10 mouse cellular contexts compared by ENCODE assay signal in genomic region chr7:98391351-98391936, GRCm38 (mm10). TPM values are rescaled to one million over a fixed set of nuclear protein-coding genes. Genes with fewer than 3 reads are reported as not detected.
DNase-seq lines count a peak whose midpoint lies in the region; ATAC-seq and TF ChIP-seq lines count a peak whose summit lies in the region.
"Had no signal": no experiment of that assay in that cellular context is flagged by ENCODE, and none has a peak within 500 bp of the region (broad histone marks: within the 10 kb centered on the region; RNA-seq: fewer than 3 reads in every experiment).

No protein-coding gene starts in this region.

- 0 out of 2 replicates have a peak, but pooled peaks cover 7% of the 10 kb centered on the region for H3K4me1 ChIP-seq in heart, embryonic 12.5 days (replicated peaks)
- H3K4me1 ChIP-seq in forebrain, postnatal 0 days (ENCODE audit: insufficient read depth), result peaks cover 12% of the 10 kb centered on the region
- no peaks in the 10 kb centered on the region for H3K4me1 ChIP-seq in cerebellum, adult 2 months (ENCODE audit: control insufficient read depth, insufficient read depth, low read length)
- H3K4me1 ChIP-seq: liver, embryonic 12.5 days had no signal

- WGBS in heart, embryonic 12.5 days, result 67% methylated on average over 7 of the region's 7 CpGs
- 40% methylated on average over 7 of the region's 7 CpGs for WGBS in forebrain, postnatal 0 days
- WGBS in cerebellum, adult 2 months, result 42% methylated on average over 7 of the region's 7 CpGs

- H3K9me3 ChIP-seq in heart, embryonic 12.5 days (replicated peaks), result no peaks in the 10 kb centered on the region
- no peaks in the 10 kb centered on the region for H3K9me3 ChIP-seq in forebrain, postnatal 0 days (ENCODE audit: low read length)
- H3K9me3 ChIP-seq: liver, embryonic 12.5 days had no signal

- no peak for TF ChIP-seq CTCF in forebrain, postnatal 0 days (IDR thresholded peaks at IDR 0.05; ENCODE audit: low read depth)
- no peak for TF ChIP-seq CTCF in cerebellum, adult 2 months (IDR thresholded peaks at IDR 0.05; ENCODE audit: borderline replicate concordance, insufficient read depth, low read depth, low read length)

- H3K36me3 ChIP-seq in heart, embryonic 12.5 days, result no peaks in the 10 kb centered on the region
- no peaks in the 10 kb centered on the region for H3K36me3 ChIP-seq in forebrain, postnatal 0 days (ENCODE audit: insufficient read depth)
- H3K36me3 ChIP-seq: liver, embryonic 12.5 days had no signal

- H3K4me3 ChIP-seq in heart, embryonic 12.5 days, result no peak overlapping the region
- no peak overlapping the region for H3K4me3 ChIP-seq in forebrain, postnatal 0 days (ENCODE audit: low read depth, low read length)
- no peak overlapping the region for H3K4me3 ChIP-seq in cerebellum, adult 2 months (replicated peaks; ENCODE audit: insufficient read depth, low read depth, low read length)
- H3K4me3 ChIP-seq: liver, embryonic 12.5 days had no signal

- intact Hi-C loops in left cerebral cortex, postnatal 4 days (cut with DNase I), result no loop called here

- H3K27ac ChIP-seq in heart, embryonic 12.5 days (ENCODE audit: poor library complexity, severe bottlenecking), result no peak overlapping the region
- H3K27ac ChIP-seq in forebrain, postnatal 0 days (ENCODE audit: low read depth, low read length), result 0 out of 2 replicates have a peak overlapping the region, but pooled peaks have one; percentile 21
- no peak overlapping the region for H3K27ac ChIP-seq in cerebellum, adult 2 months (ENCODE audit: insufficient read depth, low read length)
- H3K27ac ChIP-seq: liver, embryonic 12.5 days had no signal

- no peak for TF ChIP-seq POLR2A in cerebellum, adult 2 months (IDR thresholded peaks at IDR 0.05; ENCODE audit: borderline replicate concordance, insufficient read depth, low read length)

- no peak overlapping the region for H3K4me2 ChIP-seq in heart, embryonic 12.5 days
- H3K4me2 ChIP-seq in forebrain, postnatal 0 days (ENCODE audit: low read depth), result no peak overlapping the region
- H3K4me2 ChIP-seq: liver, embryonic 12.5 days had no signal

- ATAC-seq in heart, embryonic 12.5 days (ENCODE audit: insufficient number of reproducible peaks, low FRiP score), result 0 out of 2 replicates have a peak, but pooled peaks have one; percentile 36
- ATAC-seq in forebrain, postnatal 0 days, result peak; percentile 83
- ATAC-seq: liver, embryonic 12.5 days had no signal

- H3K27me3 ChIP-seq in heart, embryonic 12.5 days (replicated peaks), result no peaks in the 10 kb centered on the region
- no peaks in the 10 kb centered on the region for H3K27me3 ChIP-seq in forebrain, postnatal 0 days (ENCODE audit: insufficient read depth, low read length)
- no peaks in the 10 kb centered on the region for H3K27me3 ChIP-seq in cerebellum, adult 2 months (ENCODE audit: control insufficient read depth, insufficient read depth, low read length)

- no peak for DNase-seq in heart, adult 8-10 months (ENCODE audit: low spot score)
- peak; percentile 76 for DNase-seq in left cerebral cortex, postnatal 4 days
- DNase-seq in left cerebral cortex, adult 18-20 months (ENCODE audit: low spot score in 2 of 2), result no peak
- peak; percentile 76 for DNase-seq in MN1 (ENCODE audit: low spot score)
- peak; percentile 69 for DNase-seq in forebrain, postnatal 0 days
- DNase-seq in right cerebral cortex, adult 2 months (ENCODE audit: low spot score in 2 of 2), result no peak
- DNase-seq in cerebellum, adult 2 months, result no peak

- H3K9ac ChIP-seq in heart, embryonic 12.5 days, result no peak overlapping the region
- no peak overlapping the region for H3K9ac ChIP-seq in forebrain, postnatal 0 days
- H3K9ac ChIP-seq: liver, embryonic 12.5 days had no signal

RNA-seq across cellular contexts. Expression of gene Tsku, which starts 30.3 kb away (rescaled TPM):
- 6.3 and 7.0 TPM in 2 replicates for polyA plus RNA-seq in heart, embryonic 12.5 days (2016; fragmentation: Nextera tagmentation; extraction: Ambion mirVana)
- total RNA-seq in heart, adult 8-10 months (2022), result 1 to 10 TPM; 1.9 to 2.8 (median 2.5) TPM
- 10 to 100 TPM; 11.5 TPM for total RNA-seq in left cerebral cortex, postnatal 4 days (2021)
- 1 to 10 TPM; 2.1 to 3.1 TPM for total RNA-seq in left cerebral cortex, adult 18-20 months (2021)
- total RNA-seq in forebrain, postnatal 0 days (2014; rRNA removed), result 20.2 and 24.8 TPM in 2 replicates
- polyA plus RNA-seq in forebrain, postnatal 0 days (2015; fragmentation: Nextera tagmentation; extraction: Ambion mirVana), result 5.4 and 6.2 TPM in 2 replicates
- polyA plus RNA-seq in cerebellum, adult 2 months (2012; rRNA removed), result 1.7 and 1.9 TPM in 2 replicates

RNA-seq across cellular contexts. Expression of gene Gucy2d, which starts 48.8 kb away (rescaled TPM):
- not detected in 2 replicates for polyA plus RNA-seq in heart, embryonic 12.5 days (2016; fragmentation: Nextera tagmentation; extraction: Ambion mirVana)
- under 1 TPM in 3 of 4 experiments, not detected in 1; 0.12 to 0.20 (median 0.16) TPM for total RNA-seq in heart, adult 8-10 months (2022)
- under 1 TPM in 1 of 2 experiments, not detected in 1; 0.24 TPM for total RNA-seq in left cerebral cortex, postnatal 4 days (2021)
- not detected for total RNA-seq in left cerebral cortex, adult 18-20 months (2021)
- not detected in 2 replicates for total RNA-seq in forebrain, postnatal 0 days (2014; rRNA removed)
- polyA plus RNA-seq in forebrain, postnatal 0 days (2015; fragmentation: Nextera tagmentation; extraction: Ambion mirVana), result not detected in 2 replicates
- polyA plus RNA-seq in cerebellum, adult 2 months (2012; rRNA removed), result 0.08 and 0.10 TPM in 2 replicates
- total RNA-seq: ES-E14 had no signal
- polyA plus RNA-seq: liver, embryonic 12.5 days had no signal

Comparison
In these comparisons a context has a peak if more than half of its experiments do, and no peak if none do; other contexts are left out.
1. DNase-seq: peak in left cerebral cortex, postnatal 4 days (single experiment), MN1 (single experiment) and forebrain, postnatal 0 days (single experiment); none in heart, adult 8-10 months (single experiment), left cerebral cortex, adult 18-20 months (0 of 2), right cerebral cortex, adult 2 months (0 of 2) and cerebellum, adult 2 months (0 of 2).